Mouse (Mus musculus) liver, adult (tissue): ENCODE data around the gene Mblac1.

Experiments used
- GATA4 ChIP-seq: IDR thresholded peaks from 2 replicates; pipeline ENCODE4 v1.6.1; 2014; ENCODE audit warnings: mild to moderate bottlenecking, low read length; ENCODE audit not compliant: insufficient replicate concordance

Mblac1 gene

GRCm38 (mm10) chr5:138193771-138194727 is at the start of gene Mblac1:
TSS of gene Mblac1 (plus strand) at chr5:138194314.
- TF ChIP-seq GATA4, result 0 out of 2 replicates have a peak, but pooled peaks have one; percentile 5

- TF ChIP-seq GATA4, result 0 out of 2 replicates have a peak, but pooled peaks have one; percentile 27
These were observed 39.7 kb upstream of the Mblac1 start for GRCm38 (mm10) chr5:138154390-138154789.

GRCm38 (mm10) chr5:138155443-138155976 is 38.6 kb upstream of the Mblac1 start, which contains the start of gene Zfp113:
TSS of gene Zfp113 (minus strand) at chr5:138155744.
- TF ChIP-seq GATA4, result no peak

- TF ChIP-seq GATA4, result no peak
These were observed 33.8 kb upstream of the Mblac1 start for GRCm38 (mm10) chr5:138160224-138160762.

GRCm38 (mm10) chr5:138160842-138161665 is 33.1 kb upstream of the Mblac1 start, which contains the start of gene Cops6:
TSS of gene Cops6 (plus strand) at chr5:138161071.
- no peak for TF ChIP-seq GATA4

GRCm38 (mm10) chr5:138163046-138163445 is 31.1 kb upstream of the Mblac1 start:
- TF ChIP-seq GATA4, result no peak

- TF ChIP-seq GATA4, result no peak
These were observed 30.5 kb upstream of the Mblac1 start for GRCm38 (mm10) chr5:138163610-138164009.

GRCm38 (mm10) chr5:138165594-138165993 is 28.5 kb upstream of the Mblac1 start:
- TF ChIP-seq GATA4, result no peak

- TF ChIP-seq GATA4, result peak; percentile 93
These were observed 23.1 kb upstream of the Mblac1 start for GRCm38 (mm10) chr5:138170936-138171561.

GRCm38 (mm10) chr5:138171695-138172491 is 22.2 kb upstream of the Mblac1 start, which contains the start of the genes Ap4m1 and Mcm7:
TSS of gene Ap4m1 (plus strand) at chr5:138172002.
TSS of gene Mcm7 (minus strand) at chr5:138172422.
- peak; percentile 71; the same call in 1 of the 2 replicates for TF ChIP-seq GATA4

- TF ChIP-seq GATA4, result no peak
These were observed 20.9 kb upstream of the Mblac1 start for GRCm38 (mm10) chr5:138173217-138173616.

- TF ChIP-seq GATA4, result no peak
These were observed 7.0 kb upstream of the Mblac1 start, which contains the start of the genes Taf6 and Cnpy4 for GRCm38 (mm10) chr5:138186950-138187638. TSS of gene Taf6 (minus strand) at chr5:138187451. TSS of gene Cnpy4 (plus strand) at chr5:138187485.

GRCm38 (mm10) chr5:138187661-138188306 is 6.3 kb upstream of the Mblac1 start:
- no peak for TF ChIP-seq GATA4
